Mouse (Mus musculus) kidney, postnatal 25 days (tissue): Measurements from ENCODE around the gene Zc3h18.
A peak's percentile ranks its signal among the peaks of the same experiment; 100 is the strongest.

Experiments used
- DNase-seq, 2 experiments: peaks; one replicate each; pipeline ENCODE4 v3.0.0; 2021; ENCODE audit warnings: mixed read lengths in 2 of 2

Zc3h18 gene

GRCm38 (mm10) chr8:122376365-122377231 is at the start of gene Zc3h18:
Gene Zc3h18 (plus strand): TSS chr8:122376609.
- DNase-seq: peak; percentile 99 to 100

- DNase-seq: no peak
These were observed 47.3 kb upstream of the Zc3h18 start for GRCm38 (mm10) chr8:122329072-122329471.

- DNase-seq: no peak
These were observed 46.7 kb upstream of the Zc3h18 start for GRCm38 (mm10) chr8:122329553-122330239.

GRCm38 (mm10) chr8:122330446-122331133 is 45.8 kb upstream of the Zc3h18 start:
- DNase-seq: no peak

GRCm38 (mm10) chr8:122331134-122331523 is 45.3 kb upstream of the Zc3h18 start:
- DNase-seq: peak; percentile 78 to 90

GRCm38 (mm10) chr8:122332753-122333506 is 43.5 kb upstream of the Zc3h18 start:
- DNase-seq: peak; percentile 84 to 86

- DNase-seq: no peak
These were observed 42.9 kb upstream of the Zc3h18 start for GRCm38 (mm10) chr8:122333531-122333930.

- no peak for DNase-seq
These were observed 41.5 kb upstream of the Zc3h18 start for GRCm38 (mm10) chr8:122334791-122335490.

- peak; percentile 20 to 66 for DNase-seq
These were observed 40.7 kb upstream of the Zc3h18 start for GRCm38 (mm10) chr8:122335638-122336250.

- DNase-seq: peak; percentile 60 to 81
These were observed 40.0 kb upstream of the Zc3h18 start for GRCm38 (mm10) chr8:122336251-122336910.

- DNase-seq: no peak
These were observed 37.6 kb upstream of the Zc3h18 start for GRCm38 (mm10) chr8:122338852-122339251.

GRCm38 (mm10) chr8:122340761-122341160 is 35.6 kb upstream of the Zc3h18 start:
- no peak for DNase-seq

- DNase-seq: no peak
These were observed 34.6 kb upstream of the Zc3h18 start for GRCm38 (mm10) chr8:122341790-122342189.

GRCm38 (mm10) chr8:122342362-122342761 is 34.0 kb upstream of the Zc3h18 start:
- DNase-seq: no peak

- DNase-seq: peak; percentile 52 to 78
These were observed 33.6 kb upstream of the Zc3h18 start for GRCm38 (mm10) chr8:122342806-122343209.

GRCm38 (mm10) chr8:122343341-122343740 is 33.1 kb upstream of the Zc3h18 start:
- DNase-seq: no peak

- peak in 1 of 2 experiments; percentile 31 for DNase-seq
These were observed 32.7 kb upstream of the Zc3h18 start for GRCm38 (mm10) chr8:122343758-122344157.

GRCm38 (mm10) chr8:122344219-122344618 is 32.2 kb upstream of the Zc3h18 start:
- DNase-seq: no peak

- no peak for DNase-seq
These were observed 31.0 kb upstream of the Zc3h18 start for GRCm38 (mm10) chr8:122345181-122346095.
